Mouse (Mus musculus) intestine, embryonic 15.5 days (tissue): ENCODE results near the gene Trak1. TPM values are rescaled to one million over a fixed set of nuclear protein-coding genes. Genes with fewer than 3 reads are reported as not detected.

Source experiments
- ATAC-seq: fragments of 200-750 bp; cut with Nextera tagmentation; 2 replicates; pipeline ENCODE4 v1.8.0; 2017; ENCODE audit warnings: moderate TSS enrichment, moderate library complexity
- H3K27ac ChIP-seq: fragments of 300-500 bp; sonication (generic); 2 replicates; pipeline ENCODE4 v1.5.1; 2015; ENCODE audit warnings: mild to moderate bottlenecking, inconsistent platforms
- H3K27me3 ChIP-seq: fragments of 300-500 bp; sonication (generic); replicated peaks from 2 replicates; pipeline ENCODE4 v1.6.1; 2015; ENCODE audit warnings: inconsistent platforms
- H3K36me3 ChIP-seq: fragments of 300-500 bp; sonication (generic); 2 replicates; pipeline ENCODE4 v1.6.1; 2015; ENCODE audit warnings: inconsistent platforms
- H3K4me1 ChIP-seq: fragments of 300-500 bp; sonication (generic); replicated peaks from 2 replicates; pipeline ENCODE4 v1.6.1; 2015; ENCODE audit warnings: inconsistent platforms
- H3K4me2 ChIP-seq: fragments of 300-500 bp; sonication (generic); replicated peaks from 2 replicates; pipeline ENCODE4 v1.6.1; 2015; ENCODE audit warnings: mild to moderate bottlenecking, inconsistent platforms
- H3K4me3 ChIP-seq: fragments of 300-500 bp; sonication (generic); replicated peaks from 2 replicates; pipeline ENCODE4 v1.5.1; 2015; ENCODE audit warnings: inconsistent platforms
- H3K9ac ChIP-seq: fragments of 300-500 bp; sonication (generic); 2 replicates; pipeline ENCODE4 v1.6.1; 2015; ENCODE audit warnings: inconsistent platforms
- H3K9me3 ChIP-seq: fragments of 300-500 bp; sonication (generic); 2 replicates; pipeline ENCODE4 v1.6.1; 2016; ENCODE audit warnings: inconsistent platforms
- WGBS: fragments of 180-500 bp; shearing (Covaris S2); methylation state at CpG from one replicate; pipeline ENCODE4 v1.1.7; 2015; 5-methylcytosine and 5-hydroxymethylcytosine counted together
- polyA plus RNA-seq: library from polyadenylated mRNA; unstranded; fragments of >200 nt; fragmentation: Nextera tagmentation; extraction: Ambion mirVana; gene quantifications from 2 replicates; pipeline ENCODE4 v1.2.1, GENCODE M21; 2015

Trak1 gene
- polyA plus RNA-seq, 1 experiment from 2014 or later, result 20.9 TPM

DNA sequence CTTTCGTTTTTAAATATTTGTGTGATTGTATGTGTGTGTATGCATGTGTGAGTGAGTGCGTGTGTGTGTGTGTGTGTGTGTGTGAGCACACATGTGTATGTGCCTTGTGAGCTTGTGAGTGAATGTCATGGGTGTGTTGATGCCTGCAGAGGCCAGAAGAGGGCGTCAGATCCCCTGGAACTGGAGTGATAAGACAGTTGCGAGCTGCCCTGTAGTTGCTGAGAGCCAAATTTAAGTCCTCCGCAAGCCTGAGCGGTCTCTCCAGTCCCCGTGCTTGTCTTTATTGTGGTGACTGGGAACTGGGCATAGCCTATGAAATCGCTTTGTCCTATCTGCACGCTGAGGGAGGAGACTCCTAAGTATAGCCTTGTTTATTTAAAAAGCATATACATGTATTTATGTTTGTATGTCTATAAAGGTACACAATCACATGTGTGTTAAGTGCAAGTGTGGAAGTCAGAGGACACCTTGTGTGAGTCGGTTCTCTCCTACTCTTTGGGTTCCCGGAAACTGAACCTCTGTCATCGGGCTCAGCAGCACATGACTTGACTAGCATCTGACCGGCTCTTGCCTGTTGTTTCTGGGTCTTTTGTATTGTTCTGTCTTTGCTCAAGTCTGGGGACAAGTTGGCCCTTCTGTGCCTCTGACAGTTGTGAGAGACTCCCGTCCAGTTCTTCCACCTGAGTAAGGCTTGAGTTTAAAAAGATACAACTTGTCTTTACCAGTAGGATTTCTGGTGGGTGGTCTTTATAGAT is 46.0 kb downstream of the Trak1 start:
- WGBS, result 76% methylated on average over 14 of the region's 14 CpGs
- Histone ChIP-seq H3K9ac (no peak overlapping the region), H3K4me1 (peaks cover 28% of the 10 kb centered on the region), H3K4me3 (no peak overlapping the region), H3K36me3 (no peaks in the 10 kb centered on the region), H3K4me2 (no peak overlapping the region), H3K27ac (no peak overlapping the region), H3K27me3 (no peaks in the 10 kb centered on the region), H3K9me3 (no peaks in the 10 kb centered on the region)
- ATAC-seq, result no peak

DNA sequence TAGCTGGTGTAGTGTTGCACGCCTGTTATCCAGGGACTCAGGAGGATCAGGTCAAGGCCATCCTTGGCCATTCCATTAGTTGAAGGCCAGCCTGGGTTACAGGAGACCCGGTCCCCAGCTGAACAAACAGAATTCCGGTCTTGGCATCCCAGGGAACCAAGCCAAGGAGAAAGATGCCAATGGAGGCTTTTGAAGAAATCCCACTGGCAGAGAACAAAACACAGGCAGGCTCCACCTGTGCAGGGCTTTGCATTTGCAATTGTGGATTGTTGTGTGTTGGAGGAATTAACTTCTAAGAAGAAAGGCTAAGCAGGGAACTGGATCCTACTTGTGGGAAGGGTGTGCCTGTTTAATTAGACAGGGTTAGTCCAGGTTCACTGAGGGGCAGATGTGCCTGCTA is 47.0 kb downstream of the Trak1 start:
- no peaks in the 10 kb centered on the region for H3K27me3 ChIP-seq
- no peak for ATAC-seq
- no peak overlapping the region for H3K27ac ChIP-seq
- no peak overlapping the region for H3K4me2 ChIP-seq
- H3K9me3 ChIP-seq, result no peaks in the 10 kb centered on the region
- WGBS, result 64% methylated on average over 3 of the region's 3 CpGs
- no peak overlapping the region for H3K9ac ChIP-seq
- H3K4me1 ChIP-seq, result peaks cover 35% of the 10 kb centered on the region
- H3K4me3 ChIP-seq, result no peak overlapping the region
- no peaks in the 10 kb centered on the region for H3K36me3 ChIP-seq

GRCm38 (mm10) chr9:121345427-121346130 is 48.3 kb downstream of the Trak1 start:
- Histone ChIP-seq H3K9ac (no peak overlapping the region), H3K4me3 (no peak overlapping the region), H3K36me3 (no peaks in the 10 kb centered on the region), H3K4me1 (peaks cover 39% of the 10 kb centered on the region), H3K27ac (no peak overlapping the region), H3K9me3 (no peaks in the 10 kb centered on the region), H3K27me3 (no peaks in the 10 kb centered on the region), H3K4me2 (no peak overlapping the region)
- no peak for ATAC-seq
- 89% methylated on average over 15 of the region's 15 CpGs for WGBS

DNA sequence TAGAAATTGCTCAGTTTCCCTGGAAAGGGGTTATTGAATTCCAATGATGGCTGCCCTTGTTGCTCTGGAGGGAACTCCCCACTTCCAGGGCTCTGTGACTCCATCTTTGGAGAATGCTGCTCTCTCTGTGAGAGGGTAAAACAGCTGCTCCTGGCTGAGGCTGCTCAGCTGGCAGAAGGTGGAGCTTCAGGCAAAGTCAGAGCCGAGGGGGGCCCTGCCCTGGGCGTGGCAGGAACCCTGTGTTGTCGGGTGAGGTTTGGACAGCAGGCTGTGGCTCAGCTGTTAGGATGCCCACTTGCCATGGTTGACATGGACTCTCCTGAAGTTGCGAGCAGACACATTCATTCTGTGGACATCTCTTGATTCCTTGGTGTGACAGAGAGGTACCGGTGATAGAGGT is 49.3 kb downstream of the Trak1 start:
- H3K9me3 ChIP-seq, result no peaks in the 10 kb centered on the region
- H3K4me2 ChIP-seq, result no peak overlapping the region
- H3K27ac ChIP-seq, result 0 out of 2 replicates have a peak overlapping the region, but pooled peaks have one; percentile 79
- H3K4me3 ChIP-seq, result no peak overlapping the region
- peaks cover 50% of the 10 kb centered on the region for H3K4me1 ChIP-seq
- ATAC-seq, result no peak
- no peak overlapping the region for H3K9ac ChIP-seq
- H3K27me3 ChIP-seq, result no peaks in the 10 kb centered on the region
- no peaks in the 10 kb centered on the region for H3K36me3 ChIP-seq
- 60% methylated on average over 5 of the region's 5 CpGs for WGBS

DNA sequence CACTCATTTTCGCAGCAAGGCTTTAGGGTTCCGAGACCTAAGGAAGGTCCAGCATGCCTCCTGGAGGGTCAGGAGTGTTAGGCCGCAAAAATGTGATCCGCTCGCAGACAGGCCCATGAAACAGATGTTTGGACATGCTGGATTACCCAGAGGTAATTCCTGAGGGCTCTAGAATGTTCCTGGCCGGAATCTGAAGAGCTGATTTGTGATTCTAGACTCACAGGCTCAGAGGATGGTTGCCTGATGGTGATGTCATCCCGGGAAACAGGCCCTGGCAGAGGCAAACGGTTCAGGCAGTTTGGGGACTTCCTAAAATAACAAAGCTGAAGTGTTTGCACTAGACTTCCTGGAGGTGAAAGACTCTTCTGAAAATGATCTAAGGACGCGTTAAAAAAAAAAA is 50.7 kb downstream of the Trak1 start:
- peaks cover 56% of the 10 kb centered on the region for H3K4me1 ChIP-seq
- no peaks in the 10 kb centered on the region for H3K27me3 ChIP-seq
- peak overlapping the region; percentile 79 for H3K27ac ChIP-seq
- 32% methylated on average over 10 of the region's 10 CpGs for WGBS
- H3K36me3 ChIP-seq, result no peaks in the 10 kb centered on the region
- ATAC-seq, result no peak
- H3K9me3 ChIP-seq, result no peaks in the 10 kb centered on the region
- no peak overlapping the region for H3K9ac ChIP-seq
- no peak overlapping the region for H3K4me3 ChIP-seq
- H3K4me2 ChIP-seq, result 0 out of 2 replicates have a peak overlapping the region, but pooled peaks have one; percentile 28

DNA sequence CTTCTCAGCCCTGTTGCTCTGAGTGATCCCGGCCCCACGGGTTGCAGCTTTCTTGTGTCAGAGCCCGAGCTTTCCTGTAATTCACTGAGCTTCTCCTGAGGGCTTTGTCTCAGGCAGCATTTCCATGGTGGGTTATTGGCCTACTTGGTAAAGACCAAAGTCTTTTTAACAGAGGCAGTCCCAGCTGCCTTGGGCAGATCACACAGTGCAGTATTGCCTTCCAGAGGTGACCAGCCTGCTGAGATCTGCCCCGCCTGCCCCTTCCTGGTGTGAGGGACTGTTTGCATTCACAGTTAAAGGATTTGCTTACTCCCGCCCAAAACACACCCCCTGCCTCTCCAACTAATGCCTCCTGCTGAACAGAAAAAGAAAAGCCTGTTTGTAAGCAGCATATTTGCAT is 51.2 kb downstream of the Trak1 start:
- WGBS, result 13% methylated on average over 5 of the region's 5 CpGs
- Histone ChIP-seq H3K9ac (no peak overlapping the region), H3K27ac (peak overlapping the region; percentile 79), H3K4me3 (no peak overlapping the region), H3K4me1 (peaks cover 58% of the 10 kb centered on the region), H3K36me3 (no peaks in the 10 kb centered on the region), H3K9me3 (no peaks in the 10 kb centered on the region), H3K4me2 (peak overlapping the region; percentile 28; the same call in 1 of the 2 replicates), H3K27me3 (no peaks in the 10 kb centered on the region)
- ATAC-seq, result peak; percentile 48

GRCm38 (mm10) chr9:121349111-121349510 is 51.8 kb downstream of the Trak1 start:
- no peaks in the 10 kb centered on the region for H3K27me3 ChIP-seq
- no peak overlapping the region for H3K4me2 ChIP-seq
- no peak overlapping the region for H3K9ac ChIP-seq
- no peak overlapping the region for H3K4me3 ChIP-seq
- no peak for ATAC-seq
- H3K9me3 ChIP-seq, result no peaks in the 10 kb centered on the region
- no peaks in the 10 kb centered on the region for H3K36me3 ChIP-seq
- no peak overlapping the region for H3K27ac ChIP-seq
- H3K4me1 ChIP-seq, result peaks cover 58% of the 10 kb centered on the region
- WGBS, result 93% methylated on average over 8 of the region's 8 CpGs

DNA sequence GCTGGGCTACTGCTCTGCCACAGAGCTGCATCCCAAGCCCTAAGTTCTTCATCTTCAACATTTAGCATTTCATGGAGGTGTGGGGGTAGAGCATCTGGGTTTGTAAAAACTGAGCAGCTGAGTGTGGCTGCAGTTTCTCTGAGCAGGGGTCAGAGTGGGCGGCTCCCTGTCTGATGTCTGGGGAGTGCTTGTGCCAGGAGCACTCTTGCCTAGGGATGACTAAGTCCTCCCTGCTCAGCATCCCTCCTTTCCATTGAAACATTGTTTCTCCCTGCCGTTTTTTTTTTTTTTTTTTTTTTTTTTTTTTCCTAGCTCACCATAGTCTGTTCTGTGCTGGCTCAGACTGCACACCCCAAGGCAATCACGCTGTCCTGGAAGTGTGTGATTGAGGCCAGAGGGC is 53.3 kb downstream of the Trak1 start:
- no peaks in the 10 kb centered on the region for H3K27me3 ChIP-seq
- no peak overlapping the region for H3K4me3 ChIP-seq
- 0 out of 2 replicates have a peak overlapping the region, but pooled peaks have one; percentile 5 for H3K9ac ChIP-seq
- H3K36me3 ChIP-seq, result no peaks in the 10 kb centered on the region
- 27% methylated on average over 3 of the region's 3 CpGs for WGBS
- H3K27ac ChIP-seq, result peak overlapping the region; percentile 62
- no peaks in the 10 kb centered on the region for H3K9me3 ChIP-seq
- H3K4me2 ChIP-seq, result no peak overlapping the region
- ATAC-seq, result no peak
- peaks cover 68% of the 10 kb centered on the region for H3K4me1 ChIP-seq

GRCm38 (mm10) chr9:121351388-121352078 is 54.2 kb downstream of the Trak1 start:
- H3K4me1 ChIP-seq, result peaks cover 70% of the 10 kb centered on the region

GRCm38 (mm10) chr9:121352131-121352606 is 54.9 kb downstream of the Trak1 start:
- H3K27ac ChIP-seq, result 0 out of 2 replicates have a peak overlapping the region, but pooled peaks have one; percentile 62

More at GRCm38 (mm10) chr9:121351388-121352078, 54.2 kb downstream of the Trak1 start:
- WGBS, result 37% methylated on average over 9 of the region's 9 CpGs
- Histone ChIP-seq H3K27ac (peak overlapping the region; percentile 62), H3K27me3 (no peaks in the 10 kb centered on the region), H3K36me3 (no peaks in the 10 kb centered on the region), H3K4me2 (0 out of 2 replicates have a peak overlapping the region, but pooled peaks have one; percentile 1), H3K9me3 (no peaks in the 10 kb centered on the region), H3K9ac (no peak overlapping the region), H3K4me3 (no peak overlapping the region)
- ATAC-seq, result no peak

GRCm38 (mm10) chr9:121352726-121353125 is 55.4 kb downstream of the Trak1 start:
- Histone ChIP-seq H3K4me3 (no peak overlapping the region), H3K9ac (no peak overlapping the region), H3K36me3 (no peaks in the 10 kb centered on the region), H3K27me3 (no peaks in the 10 kb centered on the region), H3K27ac (0 out of 2 replicates have a peak overlapping the region, but pooled peaks have one; percentile 9), H3K4me1 (peaks cover 64% of the 10 kb centered on the region), H3K9me3 (no peaks in the 10 kb centered on the region), H3K4me2 (no peak overlapping the region)
- 88% methylated on average over 9 of the region's 9 CpGs for WGBS
- ATAC-seq, result no peak

More at GRCm38 (mm10) chr9:121352131-121352606, 54.9 kb downstream of the Trak1 start:
- Histone ChIP-seq H3K9ac (no peak overlapping the region), H3K27me3 (no peaks in the 10 kb centered on the region), H3K4me2 (peak overlapping the region; percentile 41), H3K4me1 (peaks cover 69% of the 10 kb centered on the region), H3K4me3 (no peak overlapping the region), H3K9me3 (no peaks in the 10 kb centered on the region), H3K36me3 (no peaks in the 10 kb centered on the region)
- 22% methylated on average over 11 of the region's 11 CpGs for WGBS
- peak; percentile 33 for ATAC-seq
